Mouse (Mus musculus) kidney, adult 2 months (tissue): ENCODE measurements around the gene Mrpl10.

ENCODE experiments used
- CTCF ChIP-seq: fragments of 200-500 bp; conservative IDR thresholded peaks from 2 replicates; pipeline ENCODE4 v1.5.1; 2011; ENCODE audit warnings: low read depth, mild to moderate bottlenecking, control low read depth, low read length, moderate library complexity, mixed read lengths; ENCODE audit not compliant: insufficient read depth, insufficient read length
- POLR2A ChIP-seq: fragments of 200-500 bp; IDR thresholded peaks from one replicate; pipeline ENCODE4 v1.6.1; 2011; ENCODE audit warnings: low read depth, low read length, control low read depth

DNA sequence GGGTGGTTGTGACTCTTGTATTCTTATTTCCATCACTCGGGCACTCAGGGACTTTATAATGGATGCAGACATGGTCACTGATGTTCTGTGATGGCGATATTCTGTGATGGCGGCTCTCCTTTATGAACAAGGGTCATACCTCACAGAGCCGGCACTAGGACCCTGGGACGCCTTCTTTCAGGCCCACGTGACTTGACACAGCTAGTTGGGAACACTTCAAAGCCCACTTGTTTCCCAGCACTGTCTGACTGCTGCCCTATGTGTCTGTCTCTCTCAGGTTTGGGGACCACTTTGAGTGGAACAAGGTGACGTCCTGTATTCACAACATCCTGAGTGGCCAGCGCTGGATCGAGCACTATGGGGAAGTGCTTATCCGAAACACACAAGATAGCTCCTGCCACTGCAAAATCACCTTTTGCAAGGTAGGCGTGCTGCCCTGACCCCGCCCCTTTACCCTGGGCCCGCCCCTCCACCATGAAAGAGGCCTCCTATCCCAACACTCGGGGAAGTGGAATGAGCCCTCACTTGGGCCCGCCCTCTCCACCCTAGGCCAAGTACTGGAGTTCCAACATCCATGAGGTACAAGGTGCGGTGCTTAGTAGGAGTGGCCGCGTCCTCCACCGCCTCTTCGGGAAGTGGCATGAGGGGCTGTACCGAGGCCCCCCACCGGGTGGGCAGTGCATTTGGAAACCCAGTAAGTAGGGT is 25.4 kb downstream of the Mrpl10 start:
- TF ChIP-seq POLR2A (no peak), CTCF (no peak)
